Mouse (Mus musculus) bone marrow macrophage, adult 2 months (primary cell): ENCODE data around the gene Gm11733.
"Not testable (repeated sequence)": the region's sequence is repeated elsewhere in the genome, so short reads cannot be mapped to it uniquely, and the experiment has no call there.

ENCODE experiments used
- CTCF ChIP-seq: IDR thresholded peaks from 2 replicates; pipeline ENCODE4 v1.5.1; 2012; ENCODE audit warnings: low read depth, mild to moderate bottlenecking, low read length, moderate library complexity
- POLR2A ChIP-seq: IDR thresholded peaks from 2 replicates; pipeline ENCODE4 v1.6.1; 2012; ENCODE audit warnings: mild to moderate bottlenecking, low read depth, low read length, borderline replicate concordance

DNA sequence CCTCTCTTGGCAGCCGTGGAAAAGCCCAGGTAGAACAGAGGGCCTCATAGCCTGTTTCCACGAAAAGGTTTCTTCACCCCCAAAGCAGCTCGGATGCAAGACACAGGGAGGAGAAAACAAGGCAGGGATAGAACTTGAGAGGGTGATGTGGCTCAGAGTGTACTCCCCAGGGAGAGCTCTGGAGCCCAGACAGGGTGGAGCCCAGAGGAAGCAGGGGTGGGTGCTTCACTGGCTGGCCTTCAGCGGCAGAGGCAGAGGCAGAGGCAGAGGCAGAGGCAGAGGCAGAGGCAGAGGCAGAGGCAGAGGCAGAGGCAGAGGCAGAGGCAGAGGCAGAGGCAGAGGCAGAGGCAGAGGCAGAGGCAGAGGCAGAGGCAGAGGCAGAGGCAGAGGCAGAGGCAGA is 20.8 kb upstream of the Gm11733 start:
- TF ChIP-seq CTCF, POLR2A: not testable (repeated sequence)
